Mouse (Mus musculus) MEL (cell line): ENCODE results near the gene Brd7. TPM values are rescaled to one million over a fixed set of nuclear protein-coding genes. Genes with fewer than 3 reads are reported as not detected.
A peak's percentile ranks its signal among the peaks of the same experiment; 100 is the strongest.

Experiments used
- DNase-seq: peaks from one replicate; pipeline ENCODE4 v3.0.0; 2011; ENCODE audit warnings: low read depth, low spot score
- H3K27ac ChIP-seq: 2 replicates; pipeline ENCODE4 v1.5.1; 2012; ENCODE audit warnings: low read depth, mild to moderate bottlenecking, control low read depth, low read length, moderate library complexity; ENCODE audit not compliant: control insufficient read depth
- H3K27me3 ChIP-seq, 2 experiments: fragments of 150-350 bp in 1 of 2; sonication (generic) in 1 of 2; 2 replicates each; pipeline ENCODE4 v1.6.1; 2012; ENCODE audit warnings: low read length in 2 of 2, mild to moderate bottlenecking in 2 of 2, improper control_type of control experiment in 1 of 2, moderate library complexity in 1 of 2; ENCODE audit not compliant: insufficient read depth in 2 of 2, control insufficient read depth in 1 of 2
- H3K36me3 ChIP-seq, 2 experiments: 2 replicates each; pipeline ENCODE4 v1.6.1; 2012 to 2014; ENCODE audit warnings: low read length in 2 of 2, improper control_type of control experiment in 1 of 2, inconsistent platforms in 1 of 2, mild to moderate bottlenecking in 1 of 2; ENCODE audit not compliant: insufficient read depth in 2 of 2, control insufficient read depth in 1 of 2
- H3K4me1 ChIP-seq, 2 experiments: fragments of 150-350 bp in 1 of 2; sonication (generic) in 1 of 2; 2 replicates each; pipeline ENCODE4 v1.6.1; 2012; ENCODE audit warnings: low read length in 2 of 2, improper control_type of control experiment in 1 of 2, mild to moderate bottlenecking in 1 of 2; ENCODE audit not compliant: insufficient read depth in 2 of 2, control insufficient read depth in 1 of 2
- H3K4me3 ChIP-seq, 2 experiments: fragments of 150-350 bp in 1 of 2; sonication (generic) in 1 of 2; 2 replicates each; pipeline ENCODE4 v1.5.1; 2012; ENCODE audit warnings: low read depth in 2 of 2, low read length in 2 of 2, mild to moderate bottlenecking in 2 of 2, moderate library complexity in 2 of 2, control low read depth in 1 of 2, improper control_type of control experiment in 1 of 2; ENCODE audit not compliant: control insufficient read depth in 1 of 2, insufficient read depth in 1 of 2
- H3K79me2 ChIP-seq: 2 replicates; pipeline ENCODE4 v1.6.1; 2012; ENCODE audit warnings: mild to moderate bottlenecking, low read length, moderate library complexity; ENCODE audit not compliant: control insufficient read depth, poor library complexity, insufficient read depth
- H3K9ac ChIP-seq: 2 replicates; pipeline ENCODE4 v1.6.1; 2012; ENCODE audit warnings: low read depth, mild to moderate bottlenecking, control low read depth, low read length, moderate library complexity; ENCODE audit not compliant: control insufficient read depth, poor library complexity, severe bottlenecking
- H3K9me3 ChIP-seq: fragments of 150-350 bp; sonication (generic); replicated peaks from 2 replicates; pipeline ENCODE4 v1.6.1; 2012; ENCODE audit warnings: mild to moderate bottlenecking, low read length, improper control_type of control experiment, moderate library complexity; ENCODE audit not compliant: insufficient read depth
- BHLHE40 ChIP-seq: IDR thresholded peaks from 2 replicates; pipeline ENCODE4 v1.6.1; 2012; ENCODE audit warnings: low read depth, mild to moderate bottlenecking, inconsistent platforms, low read length, improper control_type of control experiment, borderline replicate concordance
- E2F4 ChIP-seq: IDR thresholded peaks from 2 replicates; pipeline ENCODE4 v1.6.1; 2011; ENCODE audit warnings: low read depth, low read length, improper control_type of control experiment, borderline replicate concordance
- ELF1 ChIP-seq: IDR thresholded peaks from 2 replicates; pipeline ENCODE4 v1.6.1; 2014; ENCODE audit warnings: low read depth, mild to moderate bottlenecking, inconsistent platforms, low read length, improper control_type of control experiment, moderate library complexity
- EP300 ChIP-seq, 2 experiments: IDR thresholded peaks; 2 replicates each; pipeline ENCODE4 v1.6.1; 2011; ENCODE audit warnings: improper control_type of control experiment in 2 of 2, low read length in 2 of 2, low read depth in 1 of 2, mild to moderate bottlenecking in 1 of 2
- ETS1 ChIP-seq: IDR thresholded peaks from 2 replicates; pipeline ENCODE4 v1.6.1; 2012; ENCODE audit warnings: low read depth, mild to moderate bottlenecking, inconsistent platforms, low read length, improper control_type of control experiment, moderate library complexity
- GATA1 ChIP-seq: IDR thresholded peaks from 2 replicates; pipeline ENCODE4 v1.6.1; 2011; ENCODE audit warnings: low read depth, low read length, improper control_type of control experiment
- HCFC1 ChIP-seq: IDR thresholded peaks from 2 replicates; pipeline ENCODE4 v1.6.1; 2012; ENCODE audit warnings: low read depth, mild to moderate bottlenecking, inconsistent platforms, low read length, improper control_type of control experiment, moderate library complexity
- MAFK ChIP-seq: IDR thresholded peaks from 2 replicates; pipeline ENCODE4 v1.6.1; 2011; ENCODE audit warnings: low read depth, mild to moderate bottlenecking, low read length, improper control_type of control experiment, borderline replicate concordance
- MAX ChIP-seq: IDR thresholded peaks from 2 replicates; pipeline ENCODE4 v1.6.1; 2011; ENCODE audit warnings: low read length, improper control_type of control experiment
- MAZ ChIP-seq: IDR thresholded peaks from 2 replicates; pipeline ENCODE4 v1.6.1; 2012; ENCODE audit warnings: low read depth, mild to moderate bottlenecking, inconsistent platforms, low read length, improper control_type of control experiment
- MEF2A ChIP-seq: IDR thresholded peaks from 2 replicates; pipeline ENCODE4 v1.6.1; 2014; ENCODE audit warnings: low read depth, mild to moderate bottlenecking, inconsistent platforms, low read length, improper control_type of control experiment; ENCODE audit not compliant: poor library complexity, insufficient replicate concordance, severe bottlenecking; ENCODE audit errors: extremely low read depth
- MXI1 ChIP-seq: IDR thresholded peaks from 2 replicates; pipeline ENCODE4 v1.6.1; 2011; ENCODE audit warnings: mild to moderate bottlenecking, low read depth, low read length, improper control_type of control experiment
- MYB ChIP-seq: IDR thresholded peaks from 2 replicates; pipeline ENCODE4 v1.6.1; 2011; ENCODE audit warnings: mild to moderate bottlenecking, low read depth, low read length, improper control_type of control experiment
- MYC ChIP-seq: IDR thresholded peaks from 2 replicates; pipeline ENCODE4 v1.6.1; 2011; ENCODE audit warnings: low read depth, mild to moderate bottlenecking, low read length, improper control_type of control experiment, moderate library complexity
- NELFE ChIP-seq: IDR thresholded peaks from 2 replicates; pipeline ENCODE4 v1.6.1; 2011; ENCODE audit warnings: low read depth, low read length, improper control_type of control experiment
- NRF1 ChIP-seq: IDR thresholded peaks from 2 replicates; pipeline ENCODE4 v1.6.1; 2014; ENCODE audit warnings: low read depth, mild to moderate bottlenecking, inconsistent platforms, low read length, improper control_type of control experiment, moderate library complexity; ENCODE audit not compliant: poor library complexity, insufficient read depth, severe bottlenecking
- POLR2A ChIP-seq, 2 experiments: IDR thresholded peaks; 2 replicates each; pipeline ENCODE4 v1.6.1; 2011 to 2012; ENCODE audit warnings: low read length in 2 of 2, mild to moderate bottlenecking in 2 of 2, control low read depth in 1 of 2, improper control_type of control experiment in 1 of 2, low read depth in 1 of 2, moderate library complexity in 1 of 2; ENCODE audit not compliant: control insufficient read depth in 1 of 2, insufficient read depth in 1 of 2, poor library complexity in 1 of 2
- POLR2AphosphoS2 ChIP-seq: IDR thresholded peaks from 2 replicates; pipeline ENCODE4 v1.6.1; 2011; ENCODE audit warnings: low read length, improper control_type of control experiment
- RAD21 ChIP-seq: IDR thresholded peaks from 2 replicates; pipeline ENCODE4 v1.6.1; 2011; ENCODE audit warnings: mild to moderate bottlenecking, low read depth, low read length, improper control_type of control experiment
- SIN3A ChIP-seq: IDR thresholded peaks from 2 replicates; pipeline ENCODE4 v1.6.1; 2012; ENCODE audit warnings: low read length, improper control_type of control experiment, inconsistent platforms
- TAL1 ChIP-seq: IDR thresholded peaks from 2 replicates; pipeline ENCODE4 v1.6.1; 2012; ENCODE audit warnings: mild to moderate bottlenecking, inconsistent platforms, low read length, moderate library complexity, mixed read lengths
- TBP ChIP-seq: IDR thresholded peaks from 2 replicates; pipeline ENCODE4 v1.8.0; 2011; ENCODE audit warnings: low read depth, low read length, improper control_type of control experiment
- TCF12 ChIP-seq: IDR thresholded peaks from 2 replicates; pipeline ENCODE4 v1.6.1; 2014; ENCODE audit warnings: low read depth, mild to moderate bottlenecking, inconsistent platforms, low read length, improper control_type of control experiment, moderate library complexity
- UBTF ChIP-seq: IDR thresholded peaks from 2 replicates; pipeline ENCODE4 v1.6.1; 2012; ENCODE audit warnings: low read depth, mild to moderate bottlenecking, inconsistent platforms, low read length, improper control_type of control experiment, moderate library complexity, borderline replicate concordance; ENCODE audit not compliant: insufficient read depth
- USF2 ChIP-seq, 2 experiments: IDR thresholded peaks; 2 replicates each; pipeline ENCODE4 v1.6.1; 2011 to 2012; ENCODE audit warnings: improper control_type of control experiment in 2 of 2, low read length in 2 of 2, borderline replicate concordance in 1 of 2, inconsistent platforms in 1 of 2, low read depth in 1 of 2, mild to moderate bottlenecking in 1 of 2; ENCODE audit not compliant: insufficient read depth in 1 of 2
- ZKSCAN1 ChIP-seq: IDR thresholded peaks from 2 replicates; pipeline ENCODE4 v1.6.1; 2012; ENCODE audit warnings: low read depth, mild to moderate bottlenecking, inconsistent platforms, low read length, improper control_type of control experiment, moderate library complexity
- ZMIZ1 ChIP-seq: IDR thresholded peaks from 2 replicates; pipeline ENCODE4 v1.6.1; 2012; ENCODE audit warnings: low read depth, mild to moderate bottlenecking, inconsistent platforms, low read length, improper control_type of control experiment, moderate library complexity
- ZNF384 ChIP-seq: IDR thresholded peaks from 2 replicates; pipeline ENCODE4 v1.6.1; 2012; ENCODE audit warnings: low read depth, mild to moderate bottlenecking, inconsistent platforms, low read length, improper control_type of control experiment
- polyA plus RNA-seq, 2 experiments: library from polyadenylated mRNA; stranded (reverse) in 1 of 2; unstranded in 1 of 2; fragments of >175 nt in 1 of 2; fragments of >200 nt in 1 of 2; gene quantifications; 2 replicates each; pipeline versions ENCODE4 v1.2.1 to v1.2.4; 2012; ENCODE audit warnings: low replicate concordance in 2 of 2, low read depth in 1 of 2; ENCODE audit not compliant: insufficient read length in 2 of 2, insufficient read depth in 1 of 2, missing spikeins in 1 of 2
- total RNA-seq: library from RNA; depleted of rRNA; stranded (reverse); fragments of 300-350 nt; gene quantifications from 2 replicates; pipeline ENCODE4 v1.2.3, GENCODE M21; 2012

Brd7 gene
- total and polyA plus RNA-seq, 3 experiments: 40.0 to 192 (median 89.0) TPM

DNA sequence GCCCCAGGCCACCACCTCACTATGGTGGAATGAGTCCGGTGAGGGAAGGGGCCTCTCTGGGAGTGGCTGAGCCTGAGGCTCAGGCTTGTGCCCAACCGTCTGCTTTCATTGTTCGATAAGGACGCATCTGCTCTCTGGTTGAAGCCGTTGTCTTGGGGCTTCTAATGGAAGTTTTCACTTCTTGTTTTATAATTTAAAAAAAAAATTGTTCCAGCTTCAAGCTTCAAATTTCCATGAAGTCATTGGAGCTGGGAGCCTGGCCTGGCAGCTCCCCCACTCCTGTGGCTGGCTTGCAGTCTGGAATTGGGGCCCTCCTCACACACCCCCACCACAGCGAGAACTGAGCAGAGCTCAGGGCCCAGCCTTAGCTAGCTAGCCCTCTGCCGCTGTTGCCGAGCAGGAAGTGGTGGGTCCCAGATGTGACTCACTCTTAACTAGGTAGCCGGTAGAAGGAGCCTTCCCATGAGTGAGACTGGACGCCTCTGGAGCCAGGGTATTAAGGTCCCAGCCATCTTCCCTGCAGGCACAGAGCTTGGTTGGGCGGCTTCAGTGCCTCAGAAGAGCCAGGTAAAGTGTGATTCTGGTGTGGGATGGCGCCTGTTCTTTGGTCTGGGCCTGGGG, 73.3 kb downstream of the Brd7 start:
- peak overlapping the region; percentile 98 for H3K27ac ChIP-seq
- peaks cover 0 to 26% of the 10 kb centered on the region in 2 experiments; a peak in 2 of 4 replicates for H3K36me3 ChIP-seq
- H3K27me3 ChIP-seq: no peaks in the 10 kb centered on the region
- H3K9ac ChIP-seq: peak overlapping the region; percentile 90
- TF ChIP-seq BHLHE40 (0 out of 2 replicates have a peak, but pooled peaks have one; percentile 10), TBP (peak; percentile 62), ZKSCAN1 (no peak), TCF12 (peak; percentile 42; the same call in 1 of the 2 replicates), NELFE (peak; percentile 70), USF2 (IDR thresholded peaks at IDR 0.05; ENCODE audit: borderline replicate concordance in 1 of 2, insufficient read depth in 1 of 2, low read depth in 1 of 2, low read length in 2 of 2) (no peak), MXI1 (no peak; the same call in 1 of the 2 replicates), ELF1 (peak; percentile 70), MEF2A (no peak), MAZ (peak; percentile 60; the same call in 1 of the 2 replicates), MAFK (no peak), SIN3A (peak; percentile 60), ZNF384 (peak; percentile 38), E2F4 (no peak), GATA1 (peak; percentile 36; the same call in 1 of the 2 replicates), HCFC1 (peak; percentile 5; the same call in 1 of the 2 replicates), ETS1 (peak; percentile 53; the same call in 1 of the 2 replicates), EP300 (IDR thresholded peaks at IDR 0.05; ENCODE audit: low read depth in 1 of 2, low read length in 2 of 2) (peak; percentile 19 to 73; a peak in 2 of 4 replicates), MYB (peak; percentile 77), RAD21 (no peak), NRF1 (no peak), UBTF (no peak), MYC (0 out of 2 replicates have a peak, but pooled peaks have one; percentile 56), POLR2AphosphoS2 (peak; percentile 27; the same call in 1 of the 2 replicates), TAL1 (0 out of 2 replicates have a peak, but pooled peaks have one; percentile 24), MAX (peak; percentile 25; the same call in 1 of the 2 replicates), POLR2A (IDR thresholded peaks at IDR 0.05; ENCODE audit: control insufficient read depth in 1 of 2, insufficient read depth in 1 of 2, low read depth in 1 of 2, low read length in 2 of 2, poor library complexity in 1 of 2) (peak; percentile 52 to 82; a peak in 3 of 4 replicates), ZMIZ1 (peak; percentile 73)
- H3K9me3 ChIP-seq: no peaks in the 10 kb centered on the region
- H3K4me1 ChIP-seq: peaks cover 7 to 36% of the 10 kb centered on the region in 2 experiments; a peak in 3 of 4 replicates
- H3K79me2 ChIP-seq: peaks cover 44% of the 10 kb centered on the region
- DNase-seq: peak; percentile 91
- H3K4me3 ChIP-seq: peak overlapping the region; percentile 31 to 57
